In the genomic region with DNA sequence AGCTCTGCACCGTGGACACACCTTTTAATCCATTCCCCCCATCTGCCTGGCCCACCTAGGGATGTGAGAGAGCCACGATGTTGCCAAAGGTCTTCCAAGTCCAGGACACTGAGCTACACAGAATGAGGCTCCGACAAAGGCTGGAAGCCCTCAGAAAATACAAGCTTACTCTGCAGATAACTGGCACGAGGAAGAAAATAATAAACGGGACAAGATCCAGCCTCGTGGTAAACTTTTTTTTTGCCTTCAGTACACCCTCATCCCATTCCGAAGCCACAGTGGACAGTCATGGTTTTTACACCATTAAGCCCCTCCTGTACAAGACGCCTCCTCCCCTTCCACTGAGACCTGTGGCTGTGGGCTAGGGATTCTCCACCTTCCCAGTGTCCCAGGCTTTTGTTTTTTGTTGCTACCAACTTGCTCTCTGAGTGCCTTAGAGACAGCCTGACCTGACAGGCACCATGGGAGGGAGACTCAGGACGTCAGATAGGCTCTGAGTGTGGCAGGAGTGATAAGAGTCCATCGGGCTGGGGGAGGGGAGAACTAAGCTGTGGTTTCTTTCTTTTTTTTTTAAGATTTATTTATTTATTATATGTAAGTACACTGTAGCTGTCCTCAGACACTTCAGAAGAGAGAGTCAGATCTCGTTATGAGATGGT, we compare ENCODE assay signal across 25 mouse cellular contexts. TPM values are rescaled to one million over a fixed set of nuclear protein-coding genes. Genes with fewer than 3 reads are reported as not detected.
A peak's percentile ranks its signal among the peaks of the same experiment; 100 is the strongest.
DNase-seq lines count a peak whose midpoint lies in the region; ATAC-seq and TF ChIP-seq lines count a peak whose summit lies in the region.
"Had no signal": no experiment of that assay in that cellular context is flagged by ENCODE, and none has a peak within 500 bp of the region (broad histone marks: within the 10 kb centered on the region; RNA-seq: fewer than 3 reads in every experiment).

No protein-coding gene starts in this region.

- H3K9me3 ChIP-seq in neural tube, embryonic 11.5 days (ENCODE audit: control insufficient read depth, low read length): no peaks in the 10 kb centered on the region
- no peaks in the 10 kb centered on the region for H3K9me3 ChIP-seq in liver, embryonic 12.5 days (replicated peaks)
- H3K9me3 ChIP-seq: embryonic facial prominence, embryonic 12.5 days; heart, embryonic 15.5 days; limb, embryonic 10.5 days; midbrain, embryonic 12.5 days; stomach, embryonic 15.5 days had no signal

- H3K27ac ChIP-seq in gastrocnemius, adult 2 months: no peak overlapping the region
- H3K27ac ChIP-seq in neural tube, embryonic 11.5 days (ENCODE audit: low read depth, low read length): no peak overlapping the region
- H3K27ac ChIP-seq in liver, embryonic 12.5 days: no peak overlapping the region
- H3K27ac ChIP-seq: embryonic facial prominence, embryonic 12.5 days; heart, embryonic 15.5 days; layer of hippocampus, adult 2 months; limb, embryonic 10.5 days; midbrain, embryonic 12.5 days; stomach, embryonic 15.5 days had no signal

- 56% methylated on average over 11 of the region's 11 CpGs for WGBS in neural tube, embryonic 11.5 days
- WGBS in liver, embryonic 12.5 days (ENCODE audit: insufficient replicate concordance): 10% methylated on average over 11 of the region's 11 CpGs

- no peaks in the 10 kb centered on the region for H3K4me1 ChIP-seq in neural tube, embryonic 11.5 days (ENCODE audit: control insufficient read depth, insufficient read depth, low read length)
- H3K4me1 ChIP-seq in liver, embryonic 12.5 days: peaks cover 28% of the 10 kb centered on the region

- peak overlapping the region; percentile 41; the same call in 1 of the 2 replicates for H3K4me3 ChIP-seq in gastrocnemius, adult 2 months
- H3K4me3 ChIP-seq in neural tube, embryonic 11.5 days (ENCODE audit: low read depth, low read length): no peak overlapping the region
- H3K4me3 ChIP-seq in liver, embryonic 12.5 days: 0 out of 2 replicates have a peak overlapping the region, but pooled peaks have one; percentile 10
- H3K4me3 ChIP-seq: embryonic facial prominence, embryonic 12.5 days; heart, embryonic 15.5 days; layer of hippocampus, adult 2 months; limb, embryonic 10.5 days; midbrain, embryonic 12.5 days; stomach, embryonic 15.5 days had no signal

- H3K36me3 ChIP-seq in neural tube, embryonic 11.5 days (ENCODE audit: control insufficient read depth, insufficient read depth, low read length): no peaks in the 10 kb centered on the region
- no peaks in the 10 kb centered on the region for H3K36me3 ChIP-seq in liver, embryonic 12.5 days
- H3K36me3 ChIP-seq: embryonic facial prominence, embryonic 12.5 days; heart, embryonic 15.5 days; limb, embryonic 10.5 days; midbrain, embryonic 12.5 days; stomach, embryonic 15.5 days had no signal

- no peak for DNase-seq in gastrocnemius, adult 2 months
- no peak for DNase-seq in gastrocnemius, adult 18-20 months (ENCODE audit: low spot score)
- DNase-seq in neural tube, embryonic 11.5 days (ENCODE audit: low spot score): peak; percentile 9
- no peak for DNase-seq in neural tube, embryonic 10.5 days (ENCODE audit: extremely low spot score, low spot score)
- no peak for DNase-seq in right cerebral cortex, postnatal 14 days
- no peak for DNase-seq in cerebellum, postnatal 10 days
- no peak for DNase-seq in ovary, postnatal 14 days (ENCODE audit: low spot score)
- DNase-seq: adrenal gland, postnatal 14 days; cerebellum, adult 2 months; gastrocnemius, postnatal 14 days; kidney, adult 11 months; kidney, postnatal 10 days; lung, embryonic 14.5 days; lung, postnatal 4 days; right cerebral cortex, adult 18-20 months; spleen, adult 18-20 months; thymus, postnatal 14 days had no signal

- H3K4me2 ChIP-seq in neural tube, embryonic 11.5 days (ENCODE audit: low read depth): no peak overlapping the region
- H3K4me2 ChIP-seq in liver, embryonic 12.5 days: peak overlapping the region; percentile 46
- H3K4me2 ChIP-seq: embryonic facial prominence, embryonic 12.5 days; heart, embryonic 15.5 days; lung, embryonic 14.5 days; midbrain, embryonic 12.5 days; stomach, embryonic 15.5 days had no signal

- no peaks in the 10 kb centered on the region for H3K27me3 ChIP-seq in neural tube, embryonic 11.5 days (ENCODE audit: control insufficient read depth, insufficient read depth, low read length)
- peaks cover 11% of the 10 kb centered on the region; the same call in 1 of the 2 replicates for H3K27me3 ChIP-seq in liver, embryonic 12.5 days (replicated peaks)
- H3K27me3 ChIP-seq: embryonic facial prominence, embryonic 12.5 days; heart, embryonic 15.5 days; stomach, embryonic 15.5 days had no signal

- no peak for ATAC-seq in neural tube, embryonic 11.5 days (ENCODE audit: insufficient read depth, low FRiP score, low TSS enrichment)
- ATAC-seq in liver, embryonic 12.5 days: peak; percentile 82
- ATAC-seq: hindbrain, embryonic 16.5 days had no signal

- no peak for TF ChIP-seq CTCF in gastrocnemius, adult 2 months (IDR thresholded peaks at IDR 0.05)

- intact Hi-C loops in gastrocnemius, adult 2 months (cut with DNase I): no loop called here

- no peak overlapping the region for H3K9ac ChIP-seq in neural tube, embryonic 11.5 days (ENCODE audit: low read length)
- no peak overlapping the region for H3K9ac ChIP-seq in liver, embryonic 12.5 days
- H3K9ac ChIP-seq: embryonic facial prominence, embryonic 12.5 days; heart, embryonic 15.5 days; lung, embryonic 14.5 days; midbrain, embryonic 12.5 days; stomach, embryonic 15.5 days had no signal

RNA-seq across cellular contexts. Expression of a gene that starts 7.6 kb away (rescaled TPM):
- total RNA-seq in gastrocnemius, adult 2 months (2021): 1 to 10 TPM in 1 of 2 experiments, under 1 TPM in 1; 0.86 to 1.2 TPM
- 1 to 10 TPM in 1 of 2 experiments, under 1 TPM in 1; 0.84 to 1.2 TPM for total RNA-seq in gastrocnemius, adult 18-20 months (2021)
- 5.0 and 5.4 TPM in 2 replicates for polyA plus RNA-seq in neural tube, embryonic 11.5 days (2014; fragmentation: Nextera tagmentation; extraction: Ambion mirVana)
- polyA plus RNA-seq in liver, embryonic 12.5 days (2016; fragmentation: Nextera tagmentation; extraction: Ambion mirVana): 5.7 and 5.9 TPM in 2 replicates
